ENCODE assay signal across 9 mouse cellular contexts in the genomic region with DNA sequence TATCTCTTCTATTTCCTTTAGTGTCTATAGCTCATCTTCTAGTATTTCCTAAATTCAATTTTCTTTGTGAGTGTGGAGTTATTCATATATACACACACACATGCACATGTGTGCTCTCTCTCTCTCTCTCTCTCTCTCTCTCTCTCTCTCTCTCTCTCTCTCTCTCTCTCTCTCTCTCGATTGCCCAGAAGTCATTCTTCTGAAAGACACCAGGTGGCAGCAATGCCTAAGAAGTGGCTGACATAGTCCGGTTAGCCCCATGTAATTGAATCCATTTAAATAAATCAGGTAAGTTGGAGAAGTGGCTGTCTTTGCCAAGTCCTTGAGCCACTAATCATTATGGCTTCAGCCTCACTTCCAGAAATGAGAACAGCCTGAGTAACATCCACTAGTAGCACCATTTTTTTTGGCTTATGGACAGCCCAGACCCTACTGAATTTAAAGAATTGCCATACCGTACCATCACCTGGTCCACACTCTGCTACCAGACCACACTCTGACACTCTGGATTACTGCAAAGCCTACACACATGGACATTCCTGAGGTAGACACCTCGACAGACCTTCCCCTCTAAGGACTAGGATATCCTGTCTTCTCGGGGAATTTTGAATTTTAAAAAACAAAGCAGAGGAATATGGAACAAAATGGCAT. TPM values are rescaled to one million over a fixed set of nuclear protein-coding genes. Genes with fewer than 3 reads are reported as not detected.
DNase-seq lines count a peak whose midpoint lies in the region; ATAC-seq and TF ChIP-seq lines count a peak whose summit lies in the region.
"Had no signal": no experiment of that assay in that cellular context is flagged by ENCODE, and none has a peak within 500 bp of the region (broad histone marks: within the 10 kb centered on the region; RNA-seq: fewer than 3 reads in every experiment).

No protein-coding gene starts in this region.

- H3K4me2 ChIP-seq in heart, embryonic 16.5 days (ENCODE audit: low read depth, low read length): no peak overlapping the region
- no peak overlapping the region for H3K4me2 ChIP-seq in heart, embryonic 12.5 days

- 37% methylated on average over 5 of the region's 5 CpGs for WGBS in heart, embryonic 16.5 days
- WGBS in heart, embryonic 12.5 days: 33% methylated on average over 5 of the region's 5 CpGs

- no peaks in the 10 kb centered on the region for H3K9me3 ChIP-seq in heart, embryonic 16.5 days (replicated peaks; ENCODE audit: control insufficient read depth, low read length)
- H3K9me3 ChIP-seq in heart, embryonic 12.5 days (replicated peaks): no peaks in the 10 kb centered on the region
- H3K9me3 ChIP-seq: G1E had no signal

- H3K27me3 ChIP-seq in heart, embryonic 16.5 days (ENCODE audit: control insufficient read depth, insufficient read depth, low read length): no peaks in the 10 kb centered on the region
- no peaks in the 10 kb centered on the region for H3K27me3 ChIP-seq in heart, embryonic 12.5 days (replicated peaks)

- H3K27ac ChIP-seq in heart, embryonic 16.5 days (ENCODE audit: low read length): no peak overlapping the region
- no peak overlapping the region for H3K27ac ChIP-seq in heart, embryonic 12.5 days (ENCODE audit: poor library complexity, severe bottlenecking)
- H3K27ac ChIP-seq in cortical plate, adult 2 months (ENCODE audit: insufficient read depth, low read length): no peak overlapping the region
- no peak overlapping the region for H3K27ac ChIP-seq in layer of hippocampus, adult 2 months

- ATAC-seq in heart, embryonic 16.5 days (replicated peaks; ENCODE audit: extremely low read depth, insufficient read depth, low FRiP score): peak; percentile 49; the same call in 1 of the 2 replicates
- ATAC-seq in heart, embryonic 12.5 days (ENCODE audit: insufficient number of reproducible peaks, low FRiP score): no peak
- ATAC-seq in hematopoietic stem cell, adult 5-6 weeks (replicated peaks in 1 of 2; ENCODE audit: insufficient read depth in 1 of 2, low FRiP score in 2 of 2, low TSS enrichment in 1 of 2, low read depth in 1 of 2, poor library complexity in 2 of 2, severe bottlenecking in 2 of 2): peak; percentile 62 to 84; a peak in 3 of 4 replicates
- ATAC-seq in megakaryocyte-erythroid progenitor cell, adult 5-6 weeks (replicated peaks; ENCODE audit: low FRiP score, low TSS enrichment, poor library complexity, severe bottlenecking): 0 out of 2 replicates have a peak, but pooled peaks have one; percentile 61
- ATAC-seq in monocyte, adult 5-6 weeks (replicated peaks; ENCODE audit: insufficient number of reproducible peaks, low FRiP score, low TSS enrichment, poor library complexity, severe bottlenecking): no peak

- H3K4me1 ChIP-seq in heart, embryonic 16.5 days (ENCODE audit: control insufficient read depth, insufficient read depth, low read length): no peaks in the 10 kb centered on the region
- H3K4me1 ChIP-seq in heart, embryonic 12.5 days (replicated peaks): no peaks in the 10 kb centered on the region
- H3K4me1 ChIP-seq in cortical plate, adult 2 months (ENCODE audit: control insufficient read depth, insufficient read depth, low read length): no peaks in the 10 kb centered on the region

- DNase-seq in WW6 (ENCODE audit: low read depth, low spot score): peak; percentile 5
- DNase-seq in layer of hippocampus, adult 2 months (ENCODE audit: low spot score in 2 of 2): peak; percentile 47 to 57

- peak; percentile 73 for TF ChIP-seq CTCF in cortical plate, adult 2 months (IDR thresholded peaks at IDR 0.05; ENCODE audit: extremely low read depth, insufficient read depth, low read length)
- TF ChIP-seq CTCF in layer of hippocampus, adult 2 months (conservative IDR thresholded peaks at IDR 0.05): peak; percentile 84

- H3K9ac ChIP-seq in heart, embryonic 16.5 days (ENCODE audit: low read length): no peak overlapping the region
- H3K9ac ChIP-seq in heart, embryonic 12.5 days: no peak overlapping the region

- H3K36me3 ChIP-seq in heart, embryonic 16.5 days (ENCODE audit: control insufficient read depth, insufficient read depth): no peaks in the 10 kb centered on the region
- H3K36me3 ChIP-seq in heart, embryonic 12.5 days: no peaks in the 10 kb centered on the region
- H3K36me3 ChIP-seq: G1E had no signal

- H3K4me3 ChIP-seq in heart, embryonic 16.5 days (ENCODE audit: low read length): no peak overlapping the region
- H3K4me3 ChIP-seq in heart, embryonic 12.5 days: no peak overlapping the region
- H3K4me3 ChIP-seq in cortical plate, adult 2 months (ENCODE audit: insufficient read depth, low read length): no peak overlapping the region
- no peak overlapping the region for H3K4me3 ChIP-seq in layer of hippocampus, adult 2 months

- TF ChIP-seq POLR2A in cortical plate, adult 2 months (IDR thresholded peaks at IDR 0.05; ENCODE audit: extremely low read depth, insufficient read depth, low read length): no peak

RNA-seq across cellular contexts. Expression of a gene that starts 49.5 kb away (rescaled TPM):
- 2.2 and 3.2 TPM in 2 replicates for polyA plus RNA-seq in heart, embryonic 16.5 days (2015; fragmentation: Nextera tagmentation; extraction: Ambion mirVana)
- 8.9 and 11.6 TPM in 2 replicates for polyA plus RNA-seq in heart, embryonic 12.5 days (2016; fragmentation: Nextera tagmentation; extraction: Ambion mirVana)
- 0.08 and 0.11 TPM in 2 replicates for polyA plus RNA-seq in cortical plate, adult 2 months (2012; rRNA removed)
- total RNA-seq in hematopoietic stem cell, adult 5-6 weeks (2017): not detected in 2 replicates
- total RNA-seq in layer of hippocampus, adult 2 months (2021): not detected
- not detected in 2 replicates for total RNA-seq in megakaryocyte-erythroid progenitor cell, adult 5-6 weeks (2014; fragmentation: Nextera tagmentation)
- total RNA-seq in megakaryocyte-erythroid progenitor cell, adult 5-6 weeks (2017): not detected in 2 replicates
- total RNA-seq in monocyte, adult 5-6 weeks (2017): not detected in 3 replicates
- total RNA-seq: G1E had no signal
- polyA plus RNA-seq: G1E had no signal

Comparison
In these comparisons a context has a peak if more than half of its experiments do, and no peak if none do; other contexts are left out.
1. ATAC-seq: peak in heart, embryonic 16.5 days (single experiment), hematopoietic stem cell, adult 5-6 weeks (2 of 2) and megakaryocyte-erythroid progenitor cell, adult 5-6 weeks (single experiment); none in heart, embryonic 12.5 days (single experiment) and monocyte, adult 5-6 weeks (single experiment).